In the genomic region with DNA sequence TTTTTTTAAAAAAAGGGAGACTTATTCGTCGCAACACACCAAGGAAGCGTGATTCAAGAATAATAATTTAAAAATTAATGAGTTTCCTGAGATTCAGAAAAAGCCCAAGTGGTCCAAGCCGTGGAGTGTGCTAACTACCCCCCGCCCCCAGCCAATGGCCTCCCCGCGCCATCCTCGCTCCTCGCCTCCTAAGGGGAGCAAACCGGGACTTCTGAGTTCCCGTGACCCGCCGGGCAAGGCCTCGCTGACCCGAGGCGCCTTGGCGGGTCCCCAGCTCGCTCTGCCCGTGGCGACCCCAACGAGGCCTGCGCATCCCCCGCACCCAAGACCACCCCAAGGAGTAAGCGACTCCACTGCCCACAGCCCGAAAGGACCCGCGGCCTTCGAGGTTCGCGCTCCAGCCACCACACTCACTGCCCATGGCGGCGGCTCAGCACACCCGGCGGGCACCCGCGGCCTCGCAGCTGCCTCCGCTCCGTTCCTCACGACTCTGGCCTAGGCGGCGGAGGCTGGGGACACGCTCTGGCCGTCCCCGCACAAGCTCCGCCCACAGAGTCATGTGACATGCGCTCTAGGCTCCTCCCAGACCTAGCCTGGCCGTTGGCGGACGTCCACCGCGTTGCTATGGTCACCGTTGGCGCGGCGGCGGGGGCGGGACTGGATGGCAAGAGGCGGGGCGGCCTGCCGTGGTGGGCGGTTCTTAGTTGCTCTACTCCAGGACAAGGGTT, we compare ENCODE assay signal across 8 mouse cellular contexts. TPM values are rescaled to one million over a fixed set of nuclear protein-coding genes. Genes with fewer than 3 reads are reported as not detected.
DNase-seq lines count a peak whose midpoint lies in the region; ATAC-seq lines count a peak whose summit lies in the region.

Sec61a2 (minus strand) TSS at position 590 of the 728 bp plus-strand sequence.

- peak within 1 kb of the TSS; percentile 71 for H3K27ac ChIP-seq in brown adipose tissue, adult 24 weeks (replicated peaks; ENCODE audit: low read depth, low read length)
- H3K27ac ChIP-seq in heart, embryonic 13.5 days (replicated peaks), result peak within 1 kb of the TSS; percentile 92
- H3K27ac ChIP-seq in liver, embryonic 12.5 days, result peak within 1 kb of the TSS; percentile 88
- peak within 1 kb of the TSS; percentile 92 for H3K27ac ChIP-seq in stomach, embryonic 15.5 days

- peak within 1 kb of the TSS; percentile 95 for H3K9ac ChIP-seq in heart, embryonic 13.5 days
- H3K9ac ChIP-seq in liver, embryonic 12.5 days, result peak within 1 kb of the TSS; percentile 92
- H3K9ac ChIP-seq in stomach, embryonic 15.5 days, result peak within 1 kb of the TSS; percentile 92

- no peaks in the 10 kb centered on the region for H3K9me3 ChIP-seq in heart, embryonic 13.5 days
- no peaks in the 10 kb centered on the region for H3K9me3 ChIP-seq in liver, embryonic 12.5 days (replicated peaks)
- no peaks in the 10 kb centered on the region for H3K9me3 ChIP-seq in stomach, embryonic 15.5 days

- WGBS in heart, embryonic 13.5 days, result under 1% methylated on average over 62 of the region's 62 CpGs
- WGBS in liver, embryonic 12.5 days (ENCODE audit: insufficient replicate concordance), result under 1% methylated on average over 62 of the region's 62 CpGs
- WGBS in stomach, embryonic 15.5 days, result under 1% methylated on average over 62 of the region's 62 CpGs

- peaks cover 23% of the 10 kb centered on the region for H3K36me3 ChIP-seq in heart, embryonic 13.5 days
- peaks cover 31% of the 10 kb centered on the region for H3K36me3 ChIP-seq in liver, embryonic 12.5 days
- peaks cover 5% of the 10 kb centered on the region; the same call in 1 of the 2 replicates for H3K36me3 ChIP-seq in stomach, embryonic 15.5 days

- peaks cover 4% of the 10 kb centered on the region; the same call in 1 of the 2 replicates for H3K4me1 ChIP-seq in brown adipose tissue, adult 24 weeks (ENCODE audit: control insufficient read depth, insufficient read depth, insufficient read length, low read length)
- H3K4me1 ChIP-seq in heart, embryonic 13.5 days, result peaks cover 10% of the 10 kb centered on the region
- peaks cover 26% of the 10 kb centered on the region for H3K4me1 ChIP-seq in liver, embryonic 12.5 days
- peaks cover 9% of the 10 kb centered on the region for H3K4me1 ChIP-seq in stomach, embryonic 15.5 days

- peak; percentile 94 for DNase-seq in CD4-positive helper T cell, adult 2 months (ENCODE audit: low read depth, low spot score)
- DNase-seq in fat pad, adult 2 months (ENCODE audit: extremely low read depth, low read depth, low spot score), result peak; percentile 43
- peak; percentile 100 for DNase-seq in kidney, postnatal 10 days
- peak; percentile 98 to 99 for DNase-seq in natural killer cell, adult 2 months (ENCODE audit: low spot score in 2 of 2)

- peak within 1 kb of the TSS; percentile 78 for H3K4me3 ChIP-seq in brown adipose tissue, adult 24 weeks (ENCODE audit: insufficient read depth, low read depth, low read length)
- peak within 1 kb of the TSS; percentile 93 for H3K4me3 ChIP-seq in heart, embryonic 13.5 days
- peak within 1 kb of the TSS; percentile 86 for H3K4me3 ChIP-seq in liver, embryonic 12.5 days
- peak within 1 kb of the TSS; percentile 94 for H3K4me3 ChIP-seq in stomach, embryonic 15.5 days (replicated peaks)

- H3K4me2 ChIP-seq in heart, embryonic 13.5 days, result peak within 1 kb of the TSS; percentile 72
- H3K4me2 ChIP-seq in liver, embryonic 12.5 days, result peak within 1 kb of the TSS; percentile 96
- peak within 1 kb of the TSS; percentile 66 for H3K4me2 ChIP-seq in stomach, embryonic 15.5 days

- ATAC-seq in heart, embryonic 13.5 days (ENCODE audit: extremely low read depth, insufficient number of reproducible peaks, low FRiP score, low TSS enrichment), result peak; percentile 100
- ATAC-seq in liver, embryonic 12.5 days, result peak; percentile 99
- ATAC-seq in stomach, embryonic 15.5 days (ENCODE audit: insufficient read depth, low FRiP score, low read depth), result peak; percentile 98

- H3K27me3 ChIP-seq in heart, embryonic 13.5 days (replicated peaks), result no peaks in the 10 kb centered on the region
- H3K27me3 ChIP-seq in liver, embryonic 12.5 days (replicated peaks), result no peaks in the 10 kb centered on the region
- H3K27me3 ChIP-seq in stomach, embryonic 15.5 days (replicated peaks), result no peaks in the 10 kb centered on the region

RNA-seq across cellular contexts. Expression of gene Sec61a2, which starts in this region (rescaled TPM):
- 11.4 and 17.1 TPM in 2 replicates for polyA plus RNA-seq in brown adipose tissue, adult 24 weeks (2012; ENCODE audit: insufficient read depth, insufficient read length, missing spikeins)
- polyA plus RNA-seq in heart, embryonic 13.5 days (2015; fragmentation: Nextera tagmentation; extraction: Ambion mirVana), result 49.2 and 50.0 TPM in 2 replicates
- polyA plus RNA-seq in liver, embryonic 12.5 days (2016; fragmentation: Nextera tagmentation; extraction: Ambion mirVana), result 22.8 and 24.2 TPM in 2 replicates
- polyA plus RNA-seq in stomach, embryonic 15.5 days (2015; fragmentation: Nextera tagmentation; extraction: Ambion mirVana), result 67.5 and 77.9 TPM in 2 replicates

Comparison
In these comparisons a context has a peak if more than half of its experiments do, and no peak if none do; other contexts are left out.
1. Peak in every context shown above with its lines: DNase-seq, ATAC-seq, H3K4me3 ChIP-seq and H3K27ac ChIP-seq.
2. DNase-seq: peak in every context shown above with its lines; median percentile 100 in kidney, postnatal 10 days; 98 in natural killer cell, adult 2 months; 94 in CD4-positive helper T cell, adult 2 months; 43 in fat pad, adult 2 months.